Mouse (Mus musculus) CD8-positive naive resting alpha-beta T cell, adult 57 days (primary cell): ENCODE data around the gene Olfr103. TPM values are rescaled to one million over a fixed set of nuclear protein-coding genes. Genes with fewer than 3 reads are reported as not detected.

Source experiments
- total RNA-seq: library from RNA; stranded (reverse); gene quantifications from one replicate; pipeline ENCODE4 v1.2.4, GENCODE M21; 2023

Olfr103 gene
- total RNA-seq, result not detected

DNA sequence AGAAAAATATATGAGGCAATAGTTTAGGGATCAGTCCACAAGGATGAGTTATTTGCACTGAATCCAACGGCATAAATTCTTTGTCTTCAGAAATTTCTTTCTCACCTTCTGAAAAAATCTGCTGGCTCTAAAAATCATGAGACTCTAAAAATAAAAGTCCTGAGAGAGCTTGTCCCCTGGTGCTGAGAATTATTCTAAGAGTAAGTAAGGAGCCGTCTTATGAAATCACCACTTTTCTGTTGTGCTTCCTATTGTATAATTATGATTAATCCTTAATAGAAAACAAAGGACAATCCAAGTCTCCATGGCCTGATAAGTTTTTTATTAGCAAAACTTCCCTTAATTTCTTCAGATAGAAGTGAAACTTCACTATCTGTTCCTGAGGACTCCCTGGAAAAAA lies at the start of gene Olfr103:
Gene Olfr103 (minus strand): TSS at position 101 of the 400 bp plus-strand sequence.

GRCm38 (mm10) chr17:37378733-37379132 lies 39.2 kb upstream of the Olfr103 start, which contains the start of gene Olfr105-ps:
Gene Olfr105-ps, plus strand, starts transcription at chr17:37379033.

GRCm38 (mm10) chr17:37359282-37359681 lies 19.8 kb upstream of the Olfr103 start, which contains the start of gene Olfr104-ps:
Gene Olfr104-ps, plus strand, starts transcription at chr17:37359582.

GRCm38 (mm10) chr17:37316954-37317353 lies 22.5 kb downstream of the Olfr103 start, which contains the start of gene Olfr102:
Gene Olfr102, minus strand, starts transcription at chr17:37317054.

DNA sequence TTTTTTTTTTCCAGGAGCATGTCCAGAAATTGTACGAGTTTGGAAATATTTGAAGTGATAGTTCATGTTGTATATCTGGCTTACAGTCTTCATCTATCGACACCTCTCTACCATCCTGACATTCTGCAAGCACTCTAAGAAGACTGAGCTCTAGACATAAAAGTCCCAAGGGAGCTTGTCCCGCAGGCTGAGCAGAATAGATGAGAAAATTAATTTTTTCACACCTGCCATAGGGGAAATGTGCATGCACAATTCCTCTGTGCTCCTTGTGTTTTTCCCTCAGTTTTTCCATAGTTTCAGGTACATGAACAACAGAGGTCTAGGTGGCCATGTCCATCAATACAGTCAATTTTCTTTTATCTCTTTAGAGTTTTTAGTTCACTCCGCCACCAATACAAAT lies 35.3 kb downstream of the Olfr103 start, which contains the start of gene Olfr101:
Gene Olfr101 (minus strand): TSS at position 101 of the 400 bp plus-strand sequence.

Other genes with a start within 250 kb of the Olfr103 start
- not detected for gene Olfr91, start 241.4 kb downstream of the Olfr103 start, total RNA-seq
- not detected for gene Olfr92, start 219.6 kb downstream of the Olfr103 start, total RNA-seq
- not detected for gene Olfr93, start 178.2 kb downstream of the Olfr103 start, total RNA-seq
- not detected for gene Ubd, start 145.8 kb downstream of the Olfr103 start, total RNA-seq
- gene Olfr94, start 138.7 kb downstream of the Olfr103 start, total RNA-seq, result not detected
- gene Olfr95, start 126.6 kb downstream of the Olfr103 start, total RNA-seq, result not detected
- gene Olfr96, start 119.6 kb downstream of the Olfr103 start, total RNA-seq, result not detected
- not detected for gene Olfr97, start 102.4 kb downstream of the Olfr103 start, total RNA-seq
- gene Olfr98, start 75.9 kb downstream of the Olfr103 start, total RNA-seq, result not detected
- gene H2-M3, start 69.5 kb downstream of the Olfr103 start, total RNA-seq, result 38.8 TPM
- gene Olfr99, start 56.2 kb downstream of the Olfr103 start, total RNA-seq, result not detected
- not detected for gene Olfr101, start 35.4 kb downstream of the Olfr103 start, total RNA-seq
- not detected for gene Olfr102, start 22.6 kb downstream of the Olfr103 start, total RNA-seq
- gene Olfr104-ps, start 19.9 kb upstream of the Olfr103 start, total RNA-seq, result not detected
- not detected for gene Olfr105-ps, start 39.3 kb upstream of the Olfr103 start, total RNA-seq
- not detected for gene Olfr106-ps, start 50.7 kb upstream of the Olfr103 start, total RNA-seq
- not detected for gene Olfr107, start 59.5 kb upstream of the Olfr103 start, total RNA-seq
- not detected for gene Olfr108, start 105.8 kb upstream of the Olfr103 start, total RNA-seq
- not detected for gene Olfr109, start 119.2 kb upstream of the Olfr103 start, total RNA-seq
- gene H2-M2, start 143.9 kb upstream of the Olfr103 start, total RNA-seq, result not detected
- not detected for gene Olfr110, start 152.8 kb upstream of the Olfr103 start, total RNA-seq
- gene Olfr111, start 168.3 kb upstream of the Olfr103 start, total RNA-seq, result not detected
- not detected for gene Olfr112, start 229.8 kb upstream of the Olfr103 start, total RNA-seq
- gene Olfr113, start 238.0 kb upstream of the Olfr103 start, total RNA-seq, result not detected